Mouse (Mus musculus) brain, embryonic 14.5 days (tissue): Measurements from ENCODE around the gene Cacnb1.

Source experiments
- CTCF ChIP-seq: fragments of 200-500 bp; IDR thresholded peaks from 2 replicates; pipeline ENCODE4 v1.5.1; 2012; ENCODE audit warnings: inconsistent platforms, mild to moderate bottlenecking, moderate library complexity, borderline replicate concordance; ENCODE audit not compliant: insufficient read depth, insufficient read length; ENCODE audit errors: extremely low read depth
- POLR2A ChIP-seq: fragments of 200-500 bp; IDR thresholded peaks from 2 replicates; pipeline ENCODE4 v1.6.1; 2012; ENCODE audit warnings: mild to moderate bottlenecking, inconsistent platforms, borderline replicate concordance; ENCODE audit not compliant: poor library complexity, insufficient read depth, insufficient read length, severe bottlenecking; ENCODE audit errors: extremely low read depth

DNA sequence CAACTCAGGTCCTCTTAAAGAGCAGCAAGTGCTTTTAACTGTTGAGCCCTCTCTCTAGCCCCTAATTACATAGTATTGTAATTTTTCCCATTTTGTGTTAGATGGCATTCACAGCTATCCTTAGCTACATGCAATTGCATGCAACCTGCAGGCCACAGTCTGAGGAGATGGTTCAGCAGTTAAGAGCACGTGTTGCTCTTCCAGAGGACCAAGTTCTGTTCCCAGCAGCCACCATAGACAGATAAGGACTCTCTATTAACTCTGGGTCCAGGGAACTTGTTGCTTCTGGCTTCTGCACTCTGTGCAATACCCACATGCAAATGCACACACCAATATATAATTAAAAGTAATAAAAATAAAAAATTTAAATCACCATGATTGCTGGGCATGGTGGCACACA lies 26.1 kb downstream of the Cacnb1 start:
- TF ChIP-seq CTCF = no peak
- TF ChIP-seq POLR2A = no peak
